Mouse (Mus musculus) kidney, embryonic 15.5 days (tissue): ENCODE results near the gene Rasgrp3. TPM values are rescaled to one million over a fixed set of nuclear protein-coding genes. Genes with fewer than 3 reads are reported as not detected.

Experiments
- ATAC-seq: fragments of 200-750 bp; cut with Nextera tagmentation; replicated peaks from 2 replicates; pipeline ENCODE4 v1.8.0; 2017; ENCODE audit warnings: moderate TSS enrichment; ENCODE audit not compliant: low FRiP score
- H3K27ac ChIP-seq: fragments of 300-500 bp; sonication (generic); 2 replicates; pipeline ENCODE4 v1.5.1; 2015; ENCODE audit warnings: mild to moderate bottlenecking, inconsistent platforms
- H3K27me3 ChIP-seq: fragments of 300-500 bp; sonication (generic); 2 replicates; pipeline ENCODE4 v1.6.1; 2015; ENCODE audit warnings: inconsistent platforms
- H3K36me3 ChIP-seq: fragments of 300-500 bp; sonication (generic); 2 replicates; pipeline ENCODE4 v1.6.1; 2015; ENCODE audit warnings: inconsistent platforms
- H3K4me1 ChIP-seq: fragments of 300-500 bp; sonication (generic); 2 replicates; pipeline ENCODE4 v1.6.1; 2015; ENCODE audit warnings: inconsistent platforms
- H3K4me2 ChIP-seq: fragments of 300-500 bp; sonication (generic); 2 replicates; pipeline ENCODE4 v1.6.1; 2015; ENCODE audit warnings: moderate library complexity, mild to moderate bottlenecking, inconsistent platforms
- H3K4me3 ChIP-seq: fragments of 300-500 bp; sonication (generic); replicated peaks from 2 replicates; pipeline ENCODE4 v1.5.1; 2015; ENCODE audit warnings: mild to moderate bottlenecking, inconsistent platforms
- H3K9ac ChIP-seq: fragments of 300-500 bp; sonication (generic); 2 replicates; pipeline ENCODE4 v1.6.1; 2015; ENCODE audit warnings: mild to moderate bottlenecking, inconsistent platforms
- H3K9me3 ChIP-seq: fragments of 300-500 bp; sonication (generic); replicated peaks from 2 replicates; pipeline ENCODE4 v1.6.1; 2016; ENCODE audit warnings: inconsistent platforms
- WGBS: fragments of 180-500 bp; shearing (Covaris S2); methylation state at CpG from one replicate; pipeline ENCODE4 v1.1.7; 2015; ENCODE audit warnings: mixed read lengths; 5-methylcytosine and 5-hydroxymethylcytosine counted together
- polyA plus RNA-seq: library from polyadenylated mRNA; unstranded; fragments of >200 nt; fragmentation: Nextera tagmentation; extraction: Ambion mirVana; gene quantifications from 2 replicates; pipeline ENCODE4 v1.2.1, GENCODE M21; 2015

The Rasgrp3 gene
- polyA plus RNA-seq, 1 experiment from 2014 or later: 22.8 TPM

DNA sequence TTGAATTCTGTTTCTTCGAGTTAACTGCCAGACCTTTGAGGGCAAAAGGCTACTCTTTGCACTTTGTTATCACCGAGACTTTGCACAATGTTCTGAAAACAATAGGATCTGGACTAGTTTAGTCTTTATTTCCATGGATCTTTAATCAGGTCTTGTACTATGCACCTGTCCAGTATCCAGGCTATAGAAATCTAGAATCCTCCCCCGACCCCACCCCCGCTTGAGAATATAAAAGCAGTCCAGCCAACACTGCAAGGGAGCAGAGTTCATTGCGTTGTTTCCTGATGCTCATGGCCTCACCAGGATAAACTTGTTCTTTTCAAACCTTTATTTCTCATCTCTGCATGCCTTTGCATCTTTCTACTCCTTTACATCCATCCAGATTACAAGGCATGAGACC lies 73.6 kb downstream of the Rasgrp3 start:
- Histone ChIP-seq H3K4me2 (no peak overlapping the region), H3K36me3 (no peaks in the 10 kb centered on the region), H3K27me3 (no peaks in the 10 kb centered on the region), H3K9ac (no peak overlapping the region), H3K4me1 (no peaks in the 10 kb centered on the region), H3K27ac (no peak overlapping the region), H3K4me3 (no peak overlapping the region), H3K9me3 (no peaks in the 10 kb centered on the region)
- 89% methylated on average over 5 of the region's 5 CpGs for WGBS
- ATAC-seq: no peak

DNA sequence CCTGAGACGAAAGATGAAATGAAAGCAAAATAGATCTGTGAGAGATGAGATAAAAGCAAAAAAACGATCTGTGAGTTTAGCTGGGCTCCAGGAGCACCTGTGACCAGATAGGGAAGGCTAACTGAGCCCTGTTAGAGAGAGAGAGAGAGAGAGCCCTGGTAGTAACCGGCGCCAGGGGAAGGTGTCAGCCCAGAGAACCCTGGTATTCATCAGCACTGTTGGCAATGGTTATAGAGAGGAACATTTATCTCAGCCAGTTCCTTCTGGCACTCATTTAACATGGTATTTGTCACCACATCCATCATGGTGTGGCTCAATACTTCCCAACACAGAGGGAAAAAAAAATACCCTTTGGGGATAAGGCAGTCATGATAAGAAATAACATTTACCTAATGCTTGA lies 80.9 kb downstream of the Rasgrp3 start:
- Histone ChIP-seq H3K36me3 (no peaks in the 10 kb centered on the region), H3K27ac (no peak overlapping the region), H3K27me3 (no peaks in the 10 kb centered on the region), H3K4me2 (no peak overlapping the region), H3K9ac (no peak overlapping the region), H3K4me3 (no peak overlapping the region), H3K4me1 (no peaks in the 10 kb centered on the region), H3K9me3 (no peaks in the 10 kb centered on the region)
- 70% methylated on average over 4 of the region's 4 CpGs for WGBS
- ATAC-seq: no peak

- H3K36me3 ChIP-seq: no peaks in the 10 kb centered on the region
- no peak for ATAC-seq
- H3K4me3 ChIP-seq: no peak overlapping the region
- H3K9me3 ChIP-seq: no peaks in the 10 kb centered on the region
- no peak overlapping the region for H3K27ac ChIP-seq
- H3K4me1 ChIP-seq: peaks cover 3% of the 10 kb centered on the region; the same call in 1 of the 2 replicates
- H3K27me3 ChIP-seq: no peaks in the 10 kb centered on the region
- 64% methylated on average over 8 of the region's 8 CpGs for WGBS
- H3K9ac ChIP-seq: no peak overlapping the region
- no peak overlapping the region for H3K4me2 ChIP-seq
Observed at GRCm38 (mm10) chr17:75518181-75518901, 82.6 kb downstream of the Rasgrp3 start.

GRCm38 (mm10) chr17:75519239-75519900 lies 83.7 kb downstream of the Rasgrp3 start:
- Histone ChIP-seq H3K4me3 (no peak overlapping the region), H3K27ac (no peak overlapping the region), H3K27me3 (no peaks in the 10 kb centered on the region), H3K4me1 (peaks cover 3% of the 10 kb centered on the region; the same call in 1 of the 2 replicates), H3K9me3 (no peaks in the 10 kb centered on the region), H3K4me2 (no peak overlapping the region), H3K36me3 (no peaks in the 10 kb centered on the region), H3K9ac (no peak overlapping the region)
- ATAC-seq: no peak
- WGBS: 78% methylated on average over 8 of the region's 8 CpGs

DNA sequence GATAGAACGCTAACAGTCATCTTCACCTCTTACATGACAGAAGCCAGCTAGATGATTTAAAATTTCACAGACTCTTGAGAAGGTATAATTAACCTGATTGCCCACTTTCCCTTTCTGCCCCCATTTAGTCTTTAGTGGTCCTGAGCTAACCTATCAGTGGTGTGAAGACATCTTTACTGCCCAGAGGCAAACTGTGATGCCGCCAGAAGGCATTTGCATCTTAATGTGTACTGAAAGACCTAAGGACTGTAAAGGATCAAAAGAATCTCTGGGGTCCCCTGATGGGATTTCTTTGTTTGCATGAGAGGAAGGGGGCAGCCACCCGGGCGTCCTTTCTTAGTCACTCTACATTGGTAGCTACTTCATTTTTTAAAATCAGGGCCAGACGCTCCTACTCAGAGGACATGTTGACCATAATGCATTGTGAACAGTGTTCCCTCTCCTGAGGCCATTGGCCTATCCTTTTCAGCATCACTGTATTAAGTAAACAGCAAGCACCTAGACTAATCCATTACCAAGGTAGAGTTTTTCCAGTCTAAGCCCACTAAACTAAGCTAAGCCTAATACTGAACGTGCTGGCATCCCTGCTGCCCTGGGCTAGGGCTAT lies 85.6 kb downstream of the Rasgrp3 start:
- Histone ChIP-seq H3K36me3 (no peaks in the 10 kb centered on the region), H3K4me1 (peaks cover 3% of the 10 kb centered on the region; the same call in 1 of the 2 replicates), H3K9ac (no peak overlapping the region), H3K9me3 (no peaks in the 10 kb centered on the region), H3K27ac (no peak overlapping the region), H3K27me3 (no peaks in the 10 kb centered on the region), H3K4me3 (no peak overlapping the region), H3K4me2 (no peak overlapping the region)
- WGBS: 36% methylated on average over 6 of the region's 6 CpGs
- ATAC-seq: no peak

GRCm38 (mm10) chr17:75522347-75523065 lies 86.8 kb downstream of the Rasgrp3 start:
- 17% methylated on average over 9 of the region's 9 CpGs for WGBS
- no peak overlapping the region for H3K4me3 ChIP-seq
- H3K27me3 ChIP-seq: no peaks in the 10 kb centered on the region
- H3K4me2 ChIP-seq: 0 out of 2 replicates have a peak overlapping the region, but pooled peaks have one; percentile 14
- H3K27ac ChIP-seq: no peak overlapping the region
- H3K9ac ChIP-seq: no peak overlapping the region
- no peaks in the 10 kb centered on the region for H3K36me3 ChIP-seq
- H3K9me3 ChIP-seq: no peaks in the 10 kb centered on the region
- H3K4me1 ChIP-seq: peaks cover 3% of the 10 kb centered on the region; the same call in 1 of the 2 replicates
- ATAC-seq: no peak

DNA sequence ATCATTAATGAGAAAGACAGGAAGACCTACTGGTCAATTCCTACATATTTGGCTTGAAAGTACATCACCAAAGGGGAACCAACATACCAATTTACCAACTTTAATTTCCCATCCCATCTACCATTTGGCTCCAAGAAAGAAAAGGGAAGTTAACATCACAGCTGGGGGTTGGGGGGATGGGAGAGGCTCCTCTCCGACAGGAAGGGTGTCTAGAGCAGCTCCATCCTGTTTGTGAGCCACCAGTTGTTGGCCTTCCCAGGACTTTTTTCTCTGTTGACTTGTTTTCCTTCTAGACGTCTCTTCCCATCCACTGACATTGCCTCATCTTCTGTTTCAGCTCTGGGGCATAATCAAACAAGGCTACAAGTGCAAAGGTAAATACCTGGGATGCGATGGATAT lies 88.1 kb downstream of the Rasgrp3 start:
- no peak for ATAC-seq
- 64% methylated on average over 3 of the region's 3 CpGs for WGBS
- Histone ChIP-seq H3K4me1 (peaks cover 3% of the 10 kb centered on the region; the same call in 1 of the 2 replicates), H3K27ac (no peak overlapping the region), H3K27me3 (no peaks in the 10 kb centered on the region), H3K4me3 (no peak overlapping the region), H3K36me3 (no peaks in the 10 kb centered on the region), H3K9me3 (no peaks in the 10 kb centered on the region), H3K9ac (no peak overlapping the region), H3K4me2 (no peak overlapping the region)

GRCm38 (mm10) chr17:75526411-75526810 lies 90.7 kb downstream of the Rasgrp3 start:
- 87% methylated on average over 1 of the region's 1 CpGs for WGBS
- Histone ChIP-seq H3K9me3 (no peaks in the 10 kb centered on the region), H3K4me3 (no peak overlapping the region), H3K9ac (no peak overlapping the region), H3K36me3 (0 out of 2 replicates have a peak, but pooled peaks cover 7% of the 10 kb centered on the region), H3K27ac (no peak overlapping the region), H3K27me3 (no peaks in the 10 kb centered on the region), H3K4me2 (no peak overlapping the region), H3K4me1 (peaks cover 3% of the 10 kb centered on the region; the same call in 1 of the 2 replicates)
- no peak for ATAC-seq

DNA sequence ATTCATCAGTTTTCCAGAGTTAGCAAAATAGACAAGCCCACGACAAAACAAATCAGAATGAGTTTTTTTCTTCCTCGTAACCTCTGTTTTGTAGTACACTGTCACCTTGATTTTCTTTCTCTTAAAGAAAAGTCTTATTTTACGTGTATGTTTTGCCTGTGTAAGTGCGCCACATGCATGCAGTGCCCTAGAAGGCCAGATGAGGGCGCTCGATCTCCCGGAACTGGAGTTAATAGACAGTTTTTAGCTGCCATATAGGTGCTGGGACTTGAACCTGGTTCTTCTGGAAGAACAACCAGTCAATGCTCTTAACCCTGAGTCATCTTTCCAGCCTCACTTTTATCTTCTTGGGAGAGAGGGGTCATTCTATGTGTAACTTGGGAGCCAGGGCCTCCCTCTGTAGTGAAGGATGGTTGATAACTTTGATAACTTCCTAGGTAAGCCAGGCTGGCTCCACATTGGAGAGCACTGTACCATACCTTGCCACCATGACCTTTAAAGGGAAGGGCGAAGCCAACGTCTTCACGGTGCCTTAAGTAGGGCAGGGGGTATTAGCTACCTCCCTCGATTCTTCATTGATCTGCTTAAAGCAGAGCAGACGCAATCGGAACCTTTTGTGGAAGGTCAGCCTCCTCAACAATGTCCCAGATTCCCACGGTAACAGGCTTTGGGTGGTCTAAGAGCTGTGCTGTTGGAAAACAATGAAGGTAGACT lies 93.7 kb downstream of the Rasgrp3 start:
- Histone ChIP-seq H3K9me3 (no peaks in the 10 kb centered on the region), H3K4me3 (no peak overlapping the region), H3K9ac (no peak overlapping the region), H3K4me1 (peaks cover 7% of the 10 kb centered on the region), H3K4me2 (no peak overlapping the region), H3K36me3 (0 out of 2 replicates have a peak, but pooled peaks cover 7% of the 10 kb centered on the region), H3K27me3 (no peaks in the 10 kb centered on the region), H3K27ac (no peak overlapping the region)
- no peak for ATAC-seq
- WGBS: 93% methylated on average over 14 of the region's 14 CpGs

DNA sequence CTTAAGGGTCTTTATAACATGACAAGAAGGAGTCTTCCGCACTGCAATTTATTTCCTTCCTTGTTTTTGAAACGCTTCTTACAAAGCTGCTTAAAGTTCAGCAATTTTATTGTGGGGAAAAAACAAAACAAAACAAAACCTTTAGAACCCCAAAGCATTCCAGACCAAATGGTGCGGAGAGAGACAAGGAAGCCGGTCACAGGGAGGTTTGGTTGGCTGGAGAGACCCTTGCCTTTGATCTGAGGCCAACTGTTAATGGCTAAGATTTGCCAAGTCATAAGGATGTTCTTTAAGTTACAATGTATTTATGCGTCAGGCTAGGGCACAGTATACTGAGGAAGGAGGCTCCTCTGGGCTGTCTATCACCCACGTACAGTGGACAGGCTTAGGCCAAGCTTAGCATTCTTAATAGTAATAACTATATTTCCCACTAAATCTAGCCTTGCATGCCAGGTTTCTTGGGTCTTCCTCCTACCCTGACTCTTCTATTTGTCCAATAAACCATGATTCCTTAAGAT lies 96.8 kb downstream of the Rasgrp3 start:
- no peak overlapping the region for H3K9ac ChIP-seq
- 20% methylated on average over 6 of the region's 6 CpGs for WGBS
- H3K27ac ChIP-seq: peak overlapping the region; percentile 37; the same call in 1 of the 2 replicates
- peaks cover 21% of the 10 kb centered on the region for H3K36me3 ChIP-seq
- no peak overlapping the region for H3K4me3 ChIP-seq
- H3K4me1 ChIP-seq: peaks cover 11% of the 10 kb centered on the region
- no peak overlapping the region for H3K4me2 ChIP-seq
- ATAC-seq: peak; percentile 73
- no peaks in the 10 kb centered on the region for H3K27me3 ChIP-seq
- H3K9me3 ChIP-seq: no peaks in the 10 kb centered on the region

- ATAC-seq: 0 out of 2 replicates have a peak, but pooled peaks have one; percentile 44
- H3K4me2 ChIP-seq: no peak overlapping the region
- H3K9ac ChIP-seq: no peak overlapping the region
- H3K9me3 ChIP-seq: no peaks in the 10 kb centered on the region
- H3K27ac ChIP-seq: no peak overlapping the region
- H3K4me3 ChIP-seq: no peak overlapping the region
- peaks cover 11% of the 10 kb centered on the region for H3K4me1 ChIP-seq
- H3K36me3 ChIP-seq: peaks cover 31% of the 10 kb centered on the region
- WGBS: 42% methylated on average over 12 of the region's 12 CpGs
- H3K27me3 ChIP-seq: no peaks in the 10 kb centered on the region
Observed at GRCm38 (mm10) chr17:75534314-75535020, 98.8 kb downstream of the Rasgrp3 start.
